Mouse (Mus musculus): ENCODE results near the gene Rpl11. TPM values are rescaled to one million over a fixed set of nuclear protein-coding genes. Genes with fewer than 3 reads are reported as not detected.
A peak's percentile ranks its signal among the peaks of the same experiment; 100 is the strongest.
"Not testable (repeated sequence)": the region's sequence is repeated elsewhere in the genome, so short reads cannot be mapped to it uniquely, and the experiment has no call there.

Rpl11 gene
- total RNA-seq, 2 experiments from 2014 or later = 171 to 337 TPM

GRCm38 (mm10) chr4:135986943-135987710, 66.1 kb downstream of the Rpl11 start, which contains the start of gene Pithd1:
Pithd1 (minus strand) TSS chr4:135987264.
- peak; percentile 68 for ATAC-seq (replicated peaks; ENCODE audit: low FRiP score, poor library complexity, severe bottlenecking)

- ATAC-seq (replicated peaks; ENCODE audit: low FRiP score, poor library complexity, severe bottlenecking) = peak; percentile 5
Measured at GRCm38 (mm10) chr4:135986301-135986942, 66.8 kb downstream of the Rpl11 start.

GRCm38 (mm10) chr4:135985769-135986168, 67.5 kb downstream of the Rpl11 start:
- ATAC-seq (replicated peaks; ENCODE audit: low FRiP score, poor library complexity, severe bottlenecking) = no peak

- ATAC-seq (replicated peaks; ENCODE audit: low FRiP score, poor library complexity, severe bottlenecking) = peak; percentile 87
Measured at GRCm38 (mm10) chr4:135985193-135985592, 68.0 kb downstream of the Rpl11 start.

- ATAC-seq (replicated peaks; ENCODE audit: low FRiP score, poor library complexity, severe bottlenecking) = no peak
Measured at GRCm38 (mm10) chr4:135984556-135984955, 68.7 kb downstream of the Rpl11 start.

GRCm38 (mm10) chr4:135981524-135982063, 71.6 kb downstream of the Rpl11 start:
- no peak for ATAC-seq (replicated peaks; ENCODE audit: low FRiP score, poor library complexity, severe bottlenecking)

GRCm38 (mm10) chr4:135980223-135980622, 73.0 kb downstream of the Rpl11 start:
- ATAC-seq (replicated peaks; ENCODE audit: low FRiP score, poor library complexity, severe bottlenecking) = not testable (repeated sequence)

Other genes with a start within 250 kb of the Rpl11 start
- 410 and 552 TPM in 2 replicates for gene Srsf10, start 197.7 kb downstream of the Rpl11 start, total RNA-seq (2015; ENCODE audit: low replicate concordance)
- gene Srsf10, start 197.7 kb downstream of the Rpl11 start, total RNA-seq (2017; ENCODE audit: low replicate concordance) = 431 and 814 TPM in 2 replicates
- 245 and 298 TPM in 2 replicates for gene Pnrc2, start 179.6 kb downstream of the Rpl11 start, total RNA-seq (2015; ENCODE audit: low replicate concordance)
- 215 and 282 TPM in 2 replicates for gene Pnrc2, start 179.6 kb downstream of the Rpl11 start, total RNA-seq (2017; ENCODE audit: low replicate concordance)
- gene Cnr2, start 158.0 kb downstream of the Rpl11 start, total RNA-seq (2015; ENCODE audit: low replicate concordance) = 4.3 and 5.0 TPM in 2 replicates
- gene Cnr2, start 158.0 kb downstream of the Rpl11 start, total RNA-seq (2017; ENCODE audit: low replicate concordance) = 1.7 and 3.4 TPM in 2 replicates
- 23.1 and 45.3 TPM in 2 replicates for gene Fuca1, start 132.7 kb downstream of the Rpl11 start, total RNA-seq (2015; ENCODE audit: low replicate concordance)
- gene Fuca1, start 132.7 kb downstream of the Rpl11 start, total RNA-seq (2017; ENCODE audit: low replicate concordance) = 38.9 and 50.2 TPM in 2 replicates
- 24.3 and 25.2 TPM in 2 replicates for gene Hmgcl, start 107.0 kb downstream of the Rpl11 start, total RNA-seq (2015; ENCODE audit: low replicate concordance)
- 19.6 and 30.0 TPM in 2 replicates for gene Hmgcl, start 107.0 kb downstream of the Rpl11 start, total RNA-seq (2017; ENCODE audit: low replicate concordance)
- 1.4 and 6.3 TPM in 2 replicates for gene Gale, start 89.7 kb downstream of the Rpl11 start, total RNA-seq (2015; ENCODE audit: low replicate concordance)
- 3.6 and 12.2 TPM in 2 replicates for gene Gale, start 89.7 kb downstream of the Rpl11 start, total RNA-seq (2017; ENCODE audit: low replicate concordance)
- 16.3 and 18.7 TPM in 2 replicates for gene Lypla2, start 80.8 kb downstream of the Rpl11 start, total RNA-seq (2015; ENCODE audit: low replicate concordance)
- gene Lypla2, start 80.8 kb downstream of the Rpl11 start, total RNA-seq (2017; ENCODE audit: low replicate concordance) = 6.3 and 12.9 TPM in 2 replicates
- 85.8 and 92.6 TPM in 2 replicates for gene Pithd1, start 66.2 kb downstream of the Rpl11 start, total RNA-seq (2015; ENCODE audit: low replicate concordance)
- gene Pithd1, start 66.2 kb downstream of the Rpl11 start, total RNA-seq (2017; ENCODE audit: low replicate concordance) = 78.3 and 100 TPM in 2 replicates
- gene Eloa, start 31.7 kb downstream of the Rpl11 start, total RNA-seq (2015; ENCODE audit: low replicate concordance) = 54.8 and 64.1 TPM in 2 replicates
- gene Eloa, start 31.7 kb downstream of the Rpl11 start, total RNA-seq (2017; ENCODE audit: low replicate concordance) = 60.8 and 64.2 TPM in 2 replicates
- 14.7 TPM in 1 of 2 replicates, not detected in the other for gene Id3, start 90.1 kb upstream of the Rpl11 start, total RNA-seq (2015; ENCODE audit: low replicate concordance)
- gene Id3, start 90.1 kb upstream of the Rpl11 start, total RNA-seq (2017; ENCODE audit: low replicate concordance) = 2.7 TPM in 1 of 2 replicates, not detected in the other
- 276 and 287 TPM in 2 replicates for gene E2f2, start 119.0 kb upstream of the Rpl11 start, total RNA-seq (2015; ENCODE audit: low replicate concordance)
- 288 and 298 TPM in 2 replicates for gene E2f2, start 119.0 kb upstream of the Rpl11 start, total RNA-seq (2017; ENCODE audit: low replicate concordance)
- gene Asap3, start 152.9 kb upstream of the Rpl11 start, total RNA-seq (2015; ENCODE audit: low replicate concordance) = not detected in 2 replicates
- gene Asap3, start 152.9 kb upstream of the Rpl11 start, total RNA-seq (2017; ENCODE audit: low replicate concordance) = 0.53 and 0.90 TPM in 2 replicates
- gene Tcea3, start 194.3 kb upstream of the Rpl11 start, total RNA-seq (2015; ENCODE audit: low replicate concordance) = 1.3 and 2.5 TPM in 2 replicates
- gene Tcea3, start 194.3 kb upstream of the Rpl11 start, total RNA-seq (2017; ENCODE audit: low replicate concordance) = not detected in 2 replicates
- 1.7 and 2.9 TPM in 2 replicates for gene Zfp46, start 231.3 kb upstream of the Rpl11 start, total RNA-seq (2015; ENCODE audit: low replicate concordance)
- gene Zfp46, start 231.3 kb upstream of the Rpl11 start, total RNA-seq (2017; ENCODE audit: low replicate concordance) = 1.4 and 10.8 TPM in 2 replicates